ENCODE assay signal across 8 mouse cellular contexts in genomic region chr12:52500915-52501833, GRCm38 (mm10). TPM values are rescaled to one million over a fixed set of nuclear protein-coding genes. Genes with fewer than 3 reads are reported as not detected.
A peak's percentile ranks its signal among the peaks of the same experiment; 100 is the strongest.
DNase-seq lines count a peak whose midpoint lies in the region; ATAC-seq and TF ChIP-seq lines count a peak whose summit lies in the region.

No protein-coding gene starts in this region.

- in situ Hi-C loops in ES-E14 (cut with MboI; ENCODE audit: low sequenced_read_pairs in 2 of 2, unreplicated experiment in 2 of 2), result no loop called here

- no peak overlapping the region for H3K9ac ChIP-seq in kidney, embryonic 15.5 days
- no peak overlapping the region for H3K9ac ChIP-seq in ES-E14 (ENCODE audit: insufficient read depth, low read depth, low read length, poor library complexity, severe bottlenecking)

- no peaks in the 10 kb centered on the region for H3K9me3 ChIP-seq in kidney, embryonic 15.5 days (replicated peaks)
- no peaks in the 10 kb centered on the region for H3K9me3 ChIP-seq in ES-E14 (ENCODE audit: control insufficient read depth, insufficient read depth, low read depth, low read length)

- WGBS in kidney, embryonic 15.5 days, result 78% methylated on average over 8 of the region's 8 CpGs

- no peaks in the 10 kb centered on the region for H3K36me3 ChIP-seq in kidney, embryonic 15.5 days
- H3K36me3 ChIP-seq in ES-E14 (ENCODE audit: control insufficient read depth, insufficient read depth, low read length, poor library complexity, severe bottlenecking), result no peaks in the 10 kb centered on the region

- ATAC-seq in kidney, embryonic 15.5 days (replicated peaks; ENCODE audit: low FRiP score), result no peak
- ATAC-seq in megakaryocyte-erythroid progenitor cell, adult 5-6 weeks (replicated peaks; ENCODE audit: low FRiP score, low TSS enrichment, poor library complexity, severe bottlenecking), result peak; percentile 41; the same call in 1 of the 2 replicates

- H3K27me3 ChIP-seq in kidney, embryonic 15.5 days, result no peaks in the 10 kb centered on the region

- no peak overlapping the region for H3K4me3 ChIP-seq in kidney, embryonic 15.5 days (replicated peaks)
- no peak overlapping the region for H3K4me3 ChIP-seq in ES-E14 (ENCODE audit: insufficient read depth in 1 of 2, low read depth in 1 of 2, low read length in 2 of 2, poor library complexity in 1 of 2, severe bottlenecking in 1 of 2)

- H3K4me2 ChIP-seq in kidney, embryonic 15.5 days, result no peak overlapping the region

- no peak overlapping the region for H3K27ac ChIP-seq in kidney, embryonic 15.5 days
- no peak overlapping the region for H3K27ac ChIP-seq in ES-E14 (ENCODE audit: insufficient read depth, low read depth, low read length, poor library complexity, severe bottlenecking)

- H3K4me1 ChIP-seq in kidney, embryonic 15.5 days, result peaks cover 7% of the 10 kb centered on the region; the same call in 1 of the 2 replicates
- peaks cover 3 to 9% of the 10 kb centered on the region in 2 experiments; a peak in 2 of 4 replicates for H3K4me1 ChIP-seq in ES-E14 (ENCODE audit: control insufficient read depth in 2 of 2, insufficient read depth in 2 of 2, low read length in 2 of 2, poor library complexity in 1 of 2)

- peak; percentile 27 to 51 for DNase-seq in kidney, adult 8-10 months
- DNase-seq in ES-E14 (ENCODE audit: low read depth, low spot score), result peak; percentile 33
- DNase-seq in c-Kit-positive CD71-negative TER-119-negative erythroid progenitor cells, embryonic 14.5 days (ENCODE audit: low read depth), result peak; percentile 50
- no peak for DNase-seq in Muller cell, postnatal 12 days (ENCODE audit: inconsistent ontology term)
- no peak for DNase-seq in neural tube, embryonic 10.5 days (ENCODE audit: extremely low spot score, low spot score)
- DNase-seq in left cerebral cortex, postnatal 36 days (ENCODE audit: low spot score in 2 of 2), result no peak

- intact Hi-C loops in left cerebral cortex, postnatal 36 days (cut with DNase I), result loop anchor here (5.0 to 10.0 kb wide), 5 partner anchors 104 to 466 kb away; partner anchors contain the start of gene Akap6

TF ChIP-seq in ES-E14, 5 proteins besides CTCF, POLR2A, EP300 and RAD21:
- TF ChIP-seq ZC3H11A (IDR thresholded peaks at IDR 0.05; ENCODE audit: borderline replicate concordance, low read depth, low read length), result 0 out of 2 replicates have a peak, but pooled peaks have one; percentile 25
- TF ChIP-seq MAFK (IDR thresholded peaks at IDR 0.05; ENCODE audit: insufficient read depth, low read depth, low read length), result no peak
TF ChIP-seq in ES-E14: peak in this region for 1.

RNA-seq across cellular contexts. Expression of gene Arhgap5, which starts 2.6 kb away (rescaled TPM):
- 40.2 and 45.8 TPM in 2 replicates for polyA plus RNA-seq in kidney, embryonic 15.5 days (2015; fragmentation: Nextera tagmentation; extraction: Ambion mirVana)
- total RNA-seq in ES-E14 (2012; rRNA removed), result 51.6 and 65.5 TPM in 2 replicates
- total RNA-seq in megakaryocyte-erythroid progenitor cell, adult 5-6 weeks (2014; fragmentation: Nextera tagmentation), result 12.0 and 12.4 TPM in 2 replicates
- 19.7 and 25.6 TPM in 2 replicates for total RNA-seq in megakaryocyte-erythroid progenitor cell, adult 5-6 weeks (2017)
- 100 to 1,000 TPM; 131 to 137 TPM for total RNA-seq in left cerebral cortex, postnatal 36 days (2021)

Comparison
In these comparisons a context has a peak if more than half of its experiments do, and no peak if none do; other contexts are left out.
1. DNase-seq: peak in kidney, adult 8-10 months (2 of 2), ES-E14 (single experiment) and c-Kit-positive CD71-negative TER-119-negative erythroid progenitor cells, embryonic 14.5 days (single experiment); none in Muller cell, postnatal 12 days (single experiment), neural tube, embryonic 10.5 days (single experiment) and left cerebral cortex, postnatal 36 days (0 of 2).